Mouse (Mus musculus) gastrocnemius, adult 2 months (tissue): ENCODE measurements around the gene Zglp1. TPM values are rescaled to one million over a fixed set of nuclear protein-coding genes. Genes with fewer than 3 reads are reported as not detected.
A peak's percentile ranks its signal among the peaks of the same experiment; 100 is the strongest.

Experiments used
- DNase-seq: peaks from one replicate; pipeline ENCODE4 v3.0.0; 2022
- H3K27ac ChIP-seq: fragments of 200-600 bp; 2 replicates; pipeline ENCODE4 v1.8.1; 2022; ENCODE audit warnings: mild to moderate bottlenecking
- H3K4me3 ChIP-seq: fragments of 200-600 bp; 2 replicates; pipeline ENCODE4 v1.8.1; 2022; ENCODE audit warnings: mild to moderate bottlenecking, moderate library complexity
- CTCF ChIP-seq: fragments of 200-600 bp; IDR thresholded peaks from 2 replicates; pipeline ENCODE4 v1.8.1; 2022; ENCODE audit warnings: antibody characterized with exemption, mild to moderate bottlenecking, moderate library complexity
- intact Hi-C: fragments of 180-260 bp; cut with DNase I; formaldehyde crosslinking; loops from one replicate; pipeline ENCODE4 v1.15.1; 2025
- total RNA-seq, 2 experiments: library from RNA; stranded (reverse); gene quantifications; 2 replicates each; pipeline ENCODE4 v1.2.3; 2021

The Zglp1 gene
- total RNA-seq, 2 experiments from 2014 or later = not detected

GRCm38 (mm10) chr9:21043563-21043962, 23.3 kb downstream of the Zglp1 start:
- intact Hi-C loops = no loop called here
- Histone ChIP-seq H3K4me3 (no peak overlapping the region), H3K27ac (no peak overlapping the region)
- no peak for DNase-seq
- TF ChIP-seq CTCF = no peak

- intact Hi-C loops = no loop called here
- Histone ChIP-seq H3K4me3 (no peak overlapping the region), H3K27ac (no peak overlapping the region)
- no peak for DNase-seq
- no peak for TF ChIP-seq CTCF
Observed at GRCm38 (mm10) chr9:21041308-21041707, 25.6 kb downstream of the Zglp1 start.

GRCm38 (mm10) chr9:21039779-21040178, 27.1 kb downstream of the Zglp1 start:
- H3K27ac ChIP-seq = no peak overlapping the region
- DNase-seq = no peak
- intact Hi-C loops = no loop called here
- TF ChIP-seq CTCF = no peak
- H3K4me3 ChIP-seq = no peak overlapping the region

DNA sequence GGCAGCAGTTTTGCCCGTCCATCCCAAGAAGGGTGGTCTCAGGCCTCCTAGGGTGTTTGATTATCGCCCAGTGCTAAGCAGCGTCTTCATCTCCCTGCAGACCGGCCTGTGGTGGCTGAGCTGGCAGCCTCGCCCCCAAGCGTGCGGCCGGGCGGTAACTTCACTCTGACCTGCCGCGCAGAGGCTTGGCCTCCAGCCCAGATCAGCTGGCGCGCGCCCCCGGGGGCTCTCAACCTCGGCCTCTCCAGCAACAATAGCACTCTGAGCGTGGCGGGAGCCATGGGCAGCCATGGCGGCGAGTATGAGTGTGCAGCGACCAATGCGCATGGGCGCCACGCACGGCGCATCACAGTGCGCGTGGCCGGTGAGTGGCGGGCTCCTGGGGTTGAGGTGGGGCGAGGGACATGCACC, 29.4 kb downstream of the Zglp1 start:
- DNase-seq = peak; percentile 31
- intact Hi-C loops = no loop called here
- Histone ChIP-seq H3K27ac (no peak overlapping the region), H3K4me3 (peak overlapping the region; percentile 48)
- TF ChIP-seq CTCF = no peak

DNA sequence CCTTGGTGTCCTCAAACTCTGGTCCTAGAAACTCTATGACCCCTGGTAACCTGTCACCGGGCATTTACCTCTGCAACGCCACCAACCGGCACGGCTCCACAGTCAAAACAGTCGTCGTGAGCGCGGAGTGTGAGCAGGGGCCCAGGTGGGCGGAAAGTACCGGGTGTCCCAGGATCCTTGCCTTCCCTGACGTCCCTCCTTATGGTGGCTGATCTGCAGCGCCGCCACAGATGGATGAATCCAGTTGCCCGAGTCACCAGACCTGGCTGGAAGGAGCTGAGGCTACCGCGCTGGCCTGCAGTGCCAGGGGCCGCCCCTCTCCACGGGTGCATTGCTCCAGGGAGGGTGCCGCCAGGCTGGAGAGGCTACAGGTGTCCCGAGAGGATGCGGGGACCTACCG, 30.2 kb downstream of the Zglp1 start:
- TF ChIP-seq CTCF = no peak
- no peak overlapping the region for H3K4me3 ChIP-seq
- no peak for DNase-seq
- no peak overlapping the region for H3K27ac ChIP-seq
- intact Hi-C loops = no loop called here

- Histone ChIP-seq H3K4me3 (no peak overlapping the region), H3K27ac (no peak overlapping the region)
- intact Hi-C loops = no loop called here
- no peak for DNase-seq
- TF ChIP-seq CTCF = no peak
Observed at GRCm38 (mm10) chr9:21036161-21036560, 30.7 kb downstream of the Zglp1 start.

DNA sequence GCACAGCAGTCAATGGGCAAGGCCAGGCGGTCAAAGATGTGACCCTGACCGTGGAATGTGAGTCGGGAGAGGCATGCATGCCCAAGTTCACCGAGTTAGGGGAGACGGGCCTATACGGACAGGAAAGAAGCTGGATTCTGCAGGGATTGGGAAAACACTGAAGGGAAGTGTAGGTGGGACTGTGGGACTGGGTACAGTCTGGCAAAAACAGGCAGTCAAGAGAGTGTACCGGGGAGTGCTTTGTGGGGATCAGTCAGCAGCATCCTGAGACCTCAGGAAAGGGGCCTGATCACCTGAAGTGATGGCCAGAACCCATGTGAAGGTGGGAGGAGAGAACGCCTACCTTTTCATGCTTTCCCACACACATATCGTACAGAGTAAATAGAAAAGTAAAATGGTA, 31.3 kb downstream of the Zglp1 start:
- no peak for DNase-seq
- no peak overlapping the region for H3K4me3 ChIP-seq
- no peak overlapping the region for H3K27ac ChIP-seq
- intact Hi-C loops = no loop called here
- no peak for TF ChIP-seq CTCF

DNA sequence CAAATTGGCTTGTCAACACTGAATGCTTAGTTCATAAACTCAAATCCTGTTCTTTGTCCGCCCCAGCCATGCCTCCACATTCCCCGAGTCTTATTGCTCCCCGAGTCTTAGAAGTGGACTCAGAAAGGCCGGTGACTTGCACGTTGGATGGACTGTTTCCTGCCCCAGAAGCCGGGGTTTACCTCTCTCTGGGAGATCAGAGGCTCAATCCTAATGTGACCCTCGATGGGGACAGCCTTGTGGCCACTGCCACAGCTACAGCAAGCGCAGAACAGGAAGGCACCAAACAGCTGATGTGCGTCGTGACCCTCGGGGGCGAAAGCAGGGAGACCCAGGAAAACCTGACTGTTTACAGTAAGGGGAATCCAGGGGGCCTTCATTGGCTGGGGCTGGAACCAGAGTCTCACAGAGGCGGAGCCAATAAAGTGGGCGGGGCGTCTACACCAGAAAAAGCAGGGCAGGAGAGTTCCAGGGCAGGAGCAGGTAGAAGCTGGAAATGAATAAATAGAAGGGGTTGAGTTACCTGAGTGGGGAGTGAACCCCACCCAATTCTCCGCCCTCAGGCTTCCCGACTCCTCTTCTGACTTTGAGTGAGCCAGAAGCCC, 32.3 kb downstream of the Zglp1 start:
- no peak overlapping the region for H3K4me3 ChIP-seq
- DNase-seq = no peak
- intact Hi-C loops = loop anchor here (5.0 kb wide), 1 partner anchor 98 kb away; the partner anchor contains the start of gene Tyk2

GRCm38 (mm10) chr9:21033136-21033535, 33.8 kb downstream of the Zglp1 start:
- peak overlapping the region; percentile 83 for H3K4me3 ChIP-seq
- no peak for TF ChIP-seq CTCF
- intact Hi-C loops = loop anchor here (2.0 to 5.0 kb wide), 2 partner anchors 58 to 99 kb away; partner anchors contain the start of genes Gm38431 and Tyk2
- H3K27ac ChIP-seq = peak overlapping the region; percentile 29; the same call in 1 of the 2 replicates
- DNase-seq = peak; percentile 92

More for the DNA sequence above, 32.3 kb downstream of the Zglp1 start:
- no peak overlapping the region for H3K27ac ChIP-seq
- no peak for TF ChIP-seq CTCF

DNA sequence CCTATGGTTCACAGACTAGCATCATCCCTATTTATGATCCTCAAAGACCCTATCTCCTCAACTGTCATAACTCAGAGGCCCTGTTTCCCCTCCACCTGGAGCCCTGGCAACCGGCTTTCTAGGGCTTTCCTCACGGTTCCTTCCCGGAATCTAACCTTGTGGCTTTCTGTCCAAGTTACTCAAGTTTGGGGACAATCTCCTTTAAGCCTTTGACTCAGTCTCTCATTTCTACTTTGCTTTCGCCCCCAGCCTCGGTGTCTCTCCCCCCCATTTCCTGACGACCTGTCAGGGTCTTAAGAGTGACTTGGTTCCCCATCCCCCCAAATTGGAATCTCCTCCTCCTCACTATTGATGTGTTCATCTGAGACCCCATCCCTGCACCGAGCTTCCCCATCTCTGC, 34.4 kb downstream of the Zglp1 start:
- Histone ChIP-seq H3K27ac (no peak overlapping the region), H3K4me3 (peak overlapping the region; percentile 83)
- intact Hi-C loops = loop anchor here (2.0 to 5.0 kb wide), 2 partner anchors 58 to 100 kb away; partner anchors contain the start of genes Gm38431 and Tyk2
- DNase-seq = no peak
- TF ChIP-seq CTCF = no peak

- intact Hi-C loops = loop anchor here (2.0 to 5.0 kb wide), 3 partner anchors 59 to 131 kb away; partner anchors contain the start of genes Gm38431 and Tyk2
- DNase-seq = peak; percentile 36
- peak within 1 kb of the TSS; percentile 84 for H3K27ac ChIP-seq
- no peak for TF ChIP-seq CTCF
- peak within 1 kb of the TSS; percentile 83 for H3K4me3 ChIP-seq
Observed at GRCm38 (mm10) chr9:21031896-21032351, 35.0 kb downstream of the Zglp1 start, which contains the start of gene Icam5. Icam5 (plus strand) TSS chr9:21032073.

DNA sequence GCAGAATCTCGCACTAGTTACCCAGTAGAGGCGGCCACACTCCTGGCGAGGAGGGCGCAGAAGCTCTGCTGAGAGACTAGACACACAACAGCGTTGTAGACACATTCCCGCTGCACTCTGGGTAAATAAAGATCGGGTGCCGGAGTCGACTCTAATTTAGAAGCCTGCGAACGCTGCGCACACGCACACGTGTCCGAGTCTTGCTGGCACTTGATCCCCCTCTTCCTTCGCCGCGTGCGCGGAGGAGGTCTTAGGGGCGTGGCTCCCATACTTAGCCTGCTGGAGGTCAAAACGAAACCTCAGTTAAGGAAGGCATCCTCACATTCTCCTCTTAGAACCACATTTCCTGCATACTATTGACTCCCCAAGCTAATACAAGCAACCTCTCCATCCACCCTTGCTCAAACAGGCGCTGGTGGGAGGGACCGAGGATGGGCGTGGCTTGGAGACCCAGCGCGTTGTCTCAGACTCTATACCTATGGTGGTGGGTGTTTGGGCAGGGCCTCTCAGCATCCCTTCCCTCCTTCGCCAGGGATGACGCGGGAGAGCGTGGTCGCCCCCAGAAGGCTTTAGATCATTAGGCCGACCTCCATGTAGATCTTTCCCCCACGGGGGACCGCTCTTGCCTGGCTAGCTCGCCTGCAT, 35.5 kb downstream of the Zglp1 start:
- Histone ChIP-seq H3K4me3 (peak overlapping the region; percentile 83), H3K27ac (peak overlapping the region; percentile 84)
- no peak for TF ChIP-seq CTCF
- DNase-seq = peak; percentile 78
- intact Hi-C loops = loop anchor here (2.0 to 5.0 kb wide), 2 partner anchors 101 to 131 kb away; partner anchors contain the start of gene Tyk2

DNA sequence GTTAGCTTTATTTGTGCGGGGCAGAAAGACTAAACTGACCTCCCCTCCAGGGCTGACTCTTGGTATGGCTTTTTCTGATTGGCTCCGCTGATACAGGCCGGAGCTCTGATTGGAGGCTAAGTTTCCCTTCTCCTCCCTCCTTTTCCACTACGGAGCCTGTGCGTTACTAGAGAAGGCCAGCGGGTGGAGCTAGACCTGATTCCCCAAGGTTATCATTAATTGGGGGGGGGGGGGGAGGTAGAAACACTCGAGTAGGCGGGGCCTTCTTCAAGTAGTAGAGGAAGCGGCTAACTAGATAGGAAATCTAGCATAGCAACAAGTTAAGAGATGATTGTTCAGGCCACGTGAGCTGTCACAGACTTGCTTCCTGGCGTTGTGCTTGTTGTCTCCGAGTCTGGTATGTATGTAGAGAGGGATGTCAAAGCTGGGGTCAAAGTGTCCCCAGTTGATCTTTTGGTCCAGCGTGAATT, 36.1 kb downstream of the Zglp1 start:
- DNase-seq = peak; percentile 90
- H3K4me3 ChIP-seq = peak overlapping the region; percentile 83
- H3K27ac ChIP-seq = peak overlapping the region; percentile 84
- TF ChIP-seq CTCF = peak; percentile 66
- intact Hi-C loops = loop anchor here (2.0 to 5.0 kb wide), 2 partner anchors 101 to 130 kb away; partner anchors contain the start of gene Tyk2
